Mouse (Mus musculus) heart, postnatal 25 days (tissue): ENCODE results near the gene Sp4. TPM values are rescaled to one million over a fixed set of nuclear protein-coding genes. Genes with fewer than 3 reads are reported as not detected.
A peak's percentile ranks its signal among the peaks of the same experiment; 100 is the strongest.

Source experiments
- DNase-seq: peaks from one replicate; pipeline ENCODE4 v3.0.0; 2022; ENCODE audit warnings: low spot score
- intact Hi-C: fragments of 180-260 bp; cut with DNase I; formaldehyde crosslinking; loops from one replicate; pipeline ENCODE4 v1.15.1; 2025
- total RNA-seq, 2 experiments: library from RNA; stranded (reverse); gene quantifications; 2 replicates each; pipeline ENCODE4 v1.2.3; 2021

Gene Sp4
- total RNA-seq, 2 experiments from 2014 or later: 8.2 to 10.9 TPM

DNA sequence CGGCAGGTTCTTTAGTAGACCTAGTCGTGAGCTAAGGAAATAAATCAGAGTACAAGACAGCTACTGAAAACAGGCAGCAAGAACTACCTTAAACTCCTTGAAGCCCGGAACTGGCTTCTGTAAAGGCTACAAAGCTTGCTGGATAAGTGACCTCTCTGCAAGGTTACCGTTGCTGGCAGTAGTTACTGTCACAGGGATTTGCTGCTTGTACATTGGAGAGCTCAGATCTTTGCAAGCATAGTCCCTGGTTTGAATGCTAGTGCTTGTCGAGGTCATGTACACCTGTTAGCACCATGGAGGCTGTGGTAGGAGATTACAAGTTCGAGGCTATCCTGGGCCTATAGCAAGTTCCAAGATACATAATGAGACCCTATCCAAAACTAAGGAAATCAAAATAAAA is 16.1 kb downstream of the Sp4 start:
- intact Hi-C loops: no loop called here
- DNase-seq: no peak

DNA sequence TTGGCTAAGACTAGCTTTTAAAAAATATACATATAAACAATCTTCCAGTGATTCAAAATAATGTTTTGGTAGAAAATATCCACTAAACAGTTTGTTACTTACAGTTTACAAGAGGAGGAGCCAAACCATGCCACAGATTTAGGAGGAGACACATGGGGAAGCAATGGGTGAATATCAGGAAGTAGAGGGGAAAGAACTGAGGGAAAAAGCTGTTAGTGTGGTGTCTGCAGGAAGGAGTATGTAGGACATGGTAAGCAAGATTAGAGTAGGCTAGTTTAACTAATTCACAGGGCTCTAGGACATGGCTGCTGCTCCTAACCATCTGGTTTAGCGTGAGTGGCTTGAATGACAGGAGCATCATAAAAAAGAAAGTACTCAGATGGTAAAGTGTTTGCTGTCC is 19.3 kb downstream of the Sp4 start:
- intact Hi-C loops: no loop called here
- DNase-seq: no peak

DNA sequence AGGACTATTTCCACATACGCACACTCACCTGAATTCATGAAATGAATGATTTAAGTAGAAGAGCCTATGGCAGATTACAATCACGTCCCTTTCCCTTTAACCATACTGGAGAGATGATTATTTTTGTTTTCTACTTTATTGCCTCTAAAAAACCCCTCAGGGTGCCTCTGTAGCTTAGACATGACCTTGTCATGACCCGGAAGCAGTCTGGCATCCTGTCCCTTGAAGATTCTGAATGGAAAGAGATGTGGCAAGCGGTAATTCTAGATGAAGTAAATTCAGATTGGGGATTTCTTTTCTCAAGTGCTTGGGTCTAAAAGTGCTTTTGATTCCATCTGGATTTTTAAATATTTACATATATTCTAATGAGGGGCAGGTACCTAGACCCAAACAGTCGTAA is 24.9 kb downstream of the Sp4 start:
- intact Hi-C loops: no loop called here
- no peak for DNase-seq

DNA sequence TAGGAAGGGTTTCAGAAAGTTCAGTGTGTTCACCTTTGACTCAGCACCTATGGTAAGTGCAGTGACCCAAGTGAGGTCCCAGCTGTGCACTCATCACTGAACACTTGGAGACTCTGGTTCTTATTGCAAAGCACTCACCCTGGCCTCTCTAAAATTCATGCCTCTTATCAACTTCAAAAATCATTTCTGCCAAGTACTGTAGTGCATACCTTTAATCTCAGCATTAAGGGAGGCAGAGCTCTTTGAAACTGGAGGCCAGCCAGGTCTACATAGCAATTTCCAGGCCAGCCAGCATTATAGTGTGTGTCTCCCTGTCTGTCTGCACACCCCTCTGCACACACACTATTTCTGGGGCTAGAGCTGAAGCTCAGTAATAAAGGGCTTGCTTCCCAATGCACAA is 36.3 kb downstream of the Sp4 start:
- DNase-seq: no peak
- intact Hi-C loops: no loop called here

DNA sequence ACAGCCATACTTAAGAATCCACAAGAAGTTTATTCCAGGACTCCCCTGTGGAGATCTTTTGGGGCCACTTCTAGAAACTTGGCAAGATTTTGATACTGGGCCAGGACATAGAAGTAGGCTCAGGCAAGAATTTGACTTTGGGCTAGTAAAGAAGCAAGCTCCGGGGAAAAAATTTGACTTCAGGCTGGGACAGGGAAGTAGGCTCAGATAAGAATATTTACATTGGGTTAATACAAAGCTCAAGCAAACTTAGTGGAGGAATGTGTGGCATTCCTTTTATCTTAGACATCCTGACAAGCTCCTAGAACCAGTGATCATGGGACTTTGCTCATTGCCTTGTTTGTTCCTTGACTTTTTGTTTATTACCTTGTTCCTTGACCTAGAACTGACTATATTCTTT is 37.4 kb downstream of the Sp4 start:
- DNase-seq: no peak

DNA sequence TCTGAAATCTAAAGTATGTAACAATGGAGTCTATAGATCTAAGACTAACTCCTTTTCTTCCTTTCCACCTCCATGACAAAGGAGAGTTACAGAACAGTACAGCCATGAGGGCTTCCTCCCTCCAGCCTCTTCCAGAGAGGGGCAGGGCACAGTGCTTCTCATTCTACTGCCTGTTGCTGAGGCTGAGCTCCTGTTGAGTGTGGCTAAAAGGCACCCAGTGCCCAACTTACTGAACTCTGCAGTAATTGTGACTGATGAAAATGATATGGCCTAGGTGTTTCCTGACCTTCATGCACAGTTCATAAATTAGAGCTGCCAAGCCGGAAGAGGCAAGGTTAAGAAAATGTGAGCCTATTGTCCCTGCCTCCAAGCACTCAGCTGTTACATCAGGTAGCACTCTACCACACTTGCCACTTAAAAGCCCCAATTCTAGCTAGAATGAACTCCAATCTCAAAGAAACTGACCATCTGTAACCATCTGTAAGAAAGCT is 45.9 kb downstream of the Sp4 start:
- intact Hi-C loops: no loop called here
- DNase-seq: no peak

More for the DNA sequence above, 37.4 kb downstream of the Sp4 start:
- intact Hi-C loops: no loop called here

DNA sequence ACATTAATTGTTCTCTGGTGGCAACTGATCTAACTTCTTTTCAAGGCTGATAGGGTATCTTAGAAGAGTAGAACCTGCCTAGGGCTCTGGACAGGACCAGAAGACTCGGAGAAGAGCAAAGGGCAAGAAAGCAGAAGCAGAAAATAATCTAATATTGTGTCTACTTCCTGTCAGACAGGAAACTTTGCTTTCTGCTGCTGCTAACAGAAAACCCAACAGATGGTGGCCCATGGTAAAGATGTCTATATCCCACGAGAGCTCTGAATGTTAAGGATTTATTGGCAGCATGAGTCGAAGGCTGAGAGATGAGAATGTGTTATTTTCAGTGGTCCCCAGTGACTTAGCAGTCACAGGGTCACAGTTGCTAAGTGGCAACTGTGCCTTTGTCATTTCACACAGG is 80.1 kb downstream of the Sp4 start:
- no peak for DNase-seq
- intact Hi-C loops: no loop called here

DNA sequence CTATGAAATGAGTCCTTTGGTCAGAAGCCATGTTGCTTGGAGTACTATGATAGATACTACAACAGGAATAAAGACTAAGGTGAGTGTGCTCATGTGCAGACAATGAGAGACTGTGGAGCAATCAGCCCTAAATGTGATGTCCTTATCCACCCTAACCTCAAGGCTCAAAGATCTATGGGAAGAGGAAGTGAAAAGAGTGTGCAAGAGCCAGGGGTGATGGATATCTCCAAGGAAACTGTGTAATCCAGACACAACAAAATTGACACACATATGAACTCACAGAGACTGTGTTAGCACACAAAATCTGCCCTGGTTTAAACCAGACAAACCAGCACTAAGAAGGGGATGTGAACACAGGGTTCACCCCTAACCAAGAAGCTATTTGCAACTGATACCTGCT is 81.2 kb downstream of the Sp4 start:
- no peak for DNase-seq
- intact Hi-C loops: no loop called here

DNA sequence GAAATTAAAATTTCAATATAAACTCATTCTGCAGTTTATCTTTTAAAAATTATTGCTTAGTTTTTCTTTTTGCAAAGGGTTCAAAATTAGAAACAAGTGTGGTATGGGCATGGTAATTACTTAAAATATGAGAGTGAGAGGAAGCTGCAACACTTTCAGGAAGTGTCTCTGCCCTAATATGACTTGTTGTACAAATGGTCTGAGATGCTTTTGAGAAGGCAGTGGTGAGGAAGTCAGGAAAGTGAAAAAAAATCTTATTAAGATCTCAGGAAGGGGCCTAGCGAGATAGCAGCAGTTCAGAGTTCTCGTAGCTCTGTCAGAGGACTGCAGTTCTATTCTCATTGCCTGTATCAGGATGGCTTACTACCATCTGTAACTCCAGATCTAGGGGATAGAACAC is 89.1 kb downstream of the Sp4 start:
- intact Hi-C loops: no loop called here
- no peak for DNase-seq

DNA sequence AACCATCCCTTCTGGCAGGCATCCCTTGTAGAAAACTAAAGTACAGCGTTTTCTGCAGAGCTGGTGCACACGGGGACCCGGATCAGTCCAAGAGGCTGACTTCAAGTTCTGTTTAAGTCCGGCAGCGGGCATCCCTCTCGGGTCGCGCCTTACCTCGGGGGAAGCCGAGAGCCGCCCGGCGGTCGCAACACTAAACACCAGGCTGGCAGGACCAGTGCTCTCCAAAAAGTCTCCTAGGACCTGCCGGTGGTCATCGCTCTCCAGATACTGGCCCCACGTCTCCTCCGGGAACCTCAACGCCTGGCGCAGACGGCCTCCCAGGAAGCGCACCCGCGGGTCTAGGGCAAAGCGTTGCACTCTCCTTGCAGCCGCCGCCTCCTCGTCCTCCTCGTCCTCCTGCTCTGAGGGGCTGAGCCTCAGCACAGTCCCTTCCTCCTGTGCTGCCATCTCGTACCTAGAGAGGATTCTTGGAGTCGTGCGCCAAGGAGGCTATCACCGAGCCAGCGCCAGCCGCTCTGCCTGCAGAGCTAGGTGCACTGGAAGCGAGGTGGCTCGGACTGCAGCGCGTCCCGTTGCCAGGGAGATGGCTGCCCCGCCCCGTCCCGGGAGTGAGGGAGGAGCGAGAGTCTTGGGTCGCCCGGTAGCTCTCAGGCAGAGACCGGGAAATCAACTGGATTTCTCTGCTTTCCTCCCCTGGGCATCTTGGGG is 102.7 kb downstream of the Sp4 start, which contains the start of gene Dnah11:
Dnah11 (minus strand) TSS at position 658 of the 708 bp plus-strand sequence.
- DNase-seq: peak; percentile 6
- intact Hi-C loops: no loop called here

DNA sequence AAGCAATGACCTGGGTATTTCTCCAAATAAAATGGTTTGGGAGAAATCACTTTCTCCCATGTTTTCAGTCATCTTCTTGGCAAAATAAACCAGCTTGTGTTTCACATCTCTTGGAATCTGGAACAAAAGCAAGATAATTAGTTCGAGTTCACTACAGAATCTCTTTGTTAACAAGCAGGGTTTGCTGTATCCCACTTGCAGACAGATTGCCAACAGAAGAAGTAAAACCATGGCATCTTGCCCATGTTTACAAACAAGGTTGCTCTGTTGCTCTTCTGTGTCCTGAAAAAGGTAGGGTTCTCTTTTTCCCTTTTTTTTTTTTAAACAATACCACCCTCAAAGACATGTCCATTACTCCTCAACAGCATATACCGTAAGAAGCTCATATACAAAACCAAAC is 104.7 kb downstream of the Sp4 start:
- intact Hi-C loops: no loop called here
- DNase-seq: no peak

DNA sequence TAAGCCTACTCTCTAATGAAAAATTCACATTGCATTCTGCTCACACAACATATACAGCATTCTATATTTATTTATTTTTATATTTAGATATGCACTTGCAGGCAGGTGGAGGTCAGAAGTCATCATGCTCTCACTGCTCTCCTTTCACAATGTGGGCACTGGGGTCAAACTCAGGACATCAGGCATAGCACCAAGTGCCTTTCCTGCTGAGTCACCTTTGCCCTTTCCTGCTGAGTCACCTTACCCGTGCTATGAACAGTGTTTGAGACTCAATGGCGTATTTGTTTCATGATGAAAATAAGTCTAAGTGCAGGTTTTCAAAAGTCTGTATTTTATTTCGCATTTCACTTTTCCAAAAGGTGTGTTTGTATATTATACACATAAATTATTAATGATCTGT is 111.7 kb downstream of the Sp4 start:
- intact Hi-C loops: no loop called here
- no peak for DNase-seq

DNA sequence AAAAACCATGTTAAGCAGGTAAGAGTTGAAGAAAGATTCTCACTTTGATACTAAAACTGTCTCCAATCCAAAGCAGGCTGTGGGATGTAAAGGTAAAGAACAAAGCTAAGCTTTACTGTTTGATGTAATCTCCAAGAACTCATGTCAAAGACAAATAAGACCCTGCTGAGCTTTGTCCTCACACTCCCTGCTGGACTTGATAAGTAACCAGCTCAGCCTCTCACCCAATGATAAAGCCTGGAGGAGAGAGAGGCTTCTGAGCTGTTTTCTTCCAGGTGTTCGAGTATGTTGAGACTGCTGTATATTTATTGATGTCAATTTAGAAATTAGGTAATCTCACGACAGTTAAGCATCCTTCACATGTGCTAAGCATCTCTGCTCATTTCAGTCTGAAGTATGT is 113.6 kb downstream of the Sp4 start:
- intact Hi-C loops: no loop called here
- no peak for DNase-seq

DNA sequence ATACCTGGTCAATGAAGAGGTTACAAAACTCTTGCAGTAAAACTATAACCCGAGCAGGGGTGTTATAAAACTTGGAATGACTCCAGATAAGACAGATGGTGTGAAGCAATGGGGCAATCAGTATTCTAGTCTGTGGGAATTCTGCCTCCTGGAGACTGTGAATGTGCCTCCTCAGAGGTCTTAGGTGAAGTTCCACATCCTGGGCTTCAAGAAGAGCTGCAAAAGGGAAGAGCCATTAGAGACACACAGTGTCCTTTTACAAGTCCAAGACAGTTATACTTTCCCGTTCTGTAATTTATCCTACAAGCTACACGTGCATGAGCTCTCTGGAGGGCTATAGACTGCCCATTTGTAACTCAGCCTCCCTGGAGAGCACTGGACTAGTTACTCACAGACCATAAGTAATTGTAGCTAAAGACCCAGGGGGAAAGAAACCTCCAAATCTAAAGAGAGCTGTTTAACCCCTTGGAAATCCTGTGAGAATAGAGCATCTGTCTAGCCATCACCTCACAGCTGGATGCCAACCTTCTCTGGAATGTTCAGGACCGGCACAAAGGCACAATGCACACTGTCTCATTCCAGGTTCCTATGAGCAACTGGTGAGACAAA is 114.3 kb downstream of the Sp4 start:
- intact Hi-C loops: no loop called here
- DNase-seq: no peak

DNA sequence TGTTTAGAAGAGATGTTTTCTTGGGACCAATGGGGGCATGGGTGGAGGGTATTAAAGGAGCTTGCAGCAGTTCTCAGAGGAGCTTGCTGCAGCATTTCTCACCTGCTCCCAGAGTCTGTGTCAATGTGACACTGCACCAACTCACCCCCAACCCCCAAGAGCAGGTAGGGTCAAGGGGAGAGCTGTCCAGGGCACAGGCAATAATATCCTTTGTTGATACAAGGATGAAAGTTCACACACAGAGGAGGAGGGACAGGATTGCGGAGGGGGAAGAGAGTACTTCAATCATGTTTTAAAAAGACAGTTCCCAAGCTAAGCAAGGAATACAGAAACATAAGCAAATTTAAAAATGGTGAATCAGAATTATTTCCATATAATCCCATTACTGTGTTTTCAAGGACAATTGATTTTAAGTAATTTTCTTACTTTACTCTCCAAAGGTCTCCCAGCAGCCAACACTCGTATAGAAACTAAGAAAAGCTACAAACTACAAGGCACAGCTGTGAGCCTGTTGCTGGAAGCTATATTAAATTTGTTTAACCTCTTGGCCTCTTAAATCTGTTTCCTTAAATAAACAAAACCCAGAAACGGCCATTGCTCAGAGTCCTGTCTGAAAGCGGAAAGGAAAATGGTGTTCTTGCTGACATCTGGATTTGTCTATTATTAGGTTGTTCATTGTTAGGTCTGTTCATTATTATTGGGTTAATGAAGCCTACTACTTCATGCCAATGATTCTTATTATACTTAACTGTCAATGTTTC is 114.9 kb downstream of the Sp4 start:
- no peak for DNase-seq
- intact Hi-C loops: no loop called here

Other genes starting within 250 kb of the Sp4 start
- gene Dnah11, start 102.4 kb downstream of the Sp4 start, total RNA-seq: not detected